Mouse (Mus musculus) thymus, postnatal 36 days (tissue): ENCODE measurements around the gene Cyp1a2.

ENCODE experiments used
- DNase-seq, 2 experiments: peaks; one replicate each; pipeline ENCODE4 v3.0.0; 2022; ENCODE audit warnings: mixed read lengths in 2 of 2

The Cyp1a2 gene

DNA sequence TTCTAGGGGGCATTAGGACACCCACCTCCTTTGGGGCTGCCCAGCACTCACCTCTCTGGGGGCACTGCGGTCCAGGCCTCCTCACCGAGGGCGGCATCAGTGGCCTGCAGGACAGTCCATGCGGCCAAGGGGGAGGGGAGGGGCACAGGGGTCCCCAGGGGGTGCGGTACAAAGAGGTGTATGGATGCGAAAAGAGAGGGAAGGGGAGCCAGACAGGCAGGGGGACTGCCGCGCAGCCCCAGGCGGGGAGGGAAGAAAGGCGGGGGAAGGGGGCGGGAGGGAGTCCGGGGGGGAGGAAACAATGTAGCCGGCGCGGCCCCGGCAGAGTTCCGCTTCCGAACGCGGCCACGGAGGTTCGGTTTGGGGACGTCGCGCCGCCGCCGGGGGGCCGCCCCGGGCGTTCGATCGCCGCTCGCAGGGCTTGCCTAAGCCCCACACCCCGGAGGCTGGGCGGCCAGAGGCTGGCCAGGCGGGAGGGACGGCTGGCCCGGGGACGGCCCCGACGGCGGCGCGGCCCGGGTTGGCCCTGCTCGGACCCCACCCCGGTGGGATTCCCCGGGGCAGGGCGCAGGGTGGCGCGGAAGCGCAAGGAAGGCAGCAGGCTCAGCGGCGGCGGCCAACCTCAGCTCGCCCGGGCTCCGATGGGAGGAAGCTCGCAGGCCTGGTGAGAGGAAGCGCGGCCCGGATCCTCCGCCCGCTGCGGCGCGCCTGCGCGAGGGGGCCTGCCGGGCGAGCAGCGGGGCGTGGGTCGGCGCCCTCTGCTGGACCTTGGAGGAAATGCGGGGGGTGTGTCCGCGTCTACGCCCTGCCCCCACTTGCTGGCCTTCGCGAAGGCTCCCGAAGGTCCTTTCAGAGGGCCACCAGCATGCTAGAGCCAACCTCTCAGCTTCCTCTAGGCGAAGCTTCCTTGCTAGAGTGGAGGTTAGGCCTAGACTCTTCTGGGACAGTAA is 38.3 kb downstream of the Cyp1a2 start:
- DNase-seq: peak; percentile 93

DNA sequence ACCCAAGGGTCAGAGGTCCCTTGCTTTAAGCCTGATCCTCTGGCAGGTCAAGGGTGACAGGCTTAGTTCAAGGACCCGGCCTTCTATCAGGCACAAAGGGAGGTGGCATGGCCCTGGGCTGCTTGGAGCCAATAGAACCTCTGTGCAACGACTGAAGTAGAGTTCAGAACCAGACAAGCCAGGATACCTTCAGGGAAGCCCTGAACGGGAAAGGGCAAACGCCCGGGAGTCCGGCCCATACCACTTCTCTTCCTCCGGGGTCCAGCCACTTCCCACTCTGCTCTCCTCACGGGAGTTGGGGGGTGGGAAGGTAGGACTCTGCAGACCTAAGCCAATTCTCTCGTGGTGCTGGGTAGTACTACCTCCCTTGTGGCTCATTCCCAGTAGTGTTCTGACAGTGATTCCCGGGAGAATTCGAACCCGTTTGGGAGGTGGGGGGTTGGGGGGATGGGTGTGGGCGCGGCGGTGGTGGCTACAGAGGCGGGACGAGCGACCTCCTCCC is 39.0 kb downstream of the Cyp1a2 start:
- DNase-seq: peak in 1 of 2 experiments; percentile 35

DNA sequence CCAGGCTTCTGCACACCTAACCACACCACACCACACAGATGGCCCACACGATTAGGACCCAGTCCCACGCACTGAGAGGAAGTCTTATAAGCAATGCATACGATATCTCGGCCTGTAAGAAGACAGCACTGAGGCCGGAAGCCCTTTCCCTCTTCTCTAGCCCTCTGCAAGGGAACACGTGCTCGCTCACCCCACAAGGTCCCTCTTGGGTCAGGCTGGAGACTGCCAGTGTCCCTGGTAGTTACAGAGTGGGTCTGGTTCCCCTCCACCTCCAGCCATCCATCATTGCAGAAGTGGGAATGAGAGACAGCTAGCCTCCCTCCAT is 39.7 kb downstream of the Cyp1a2 start:
- peak; percentile 55 to 70 for DNase-seq

DNA sequence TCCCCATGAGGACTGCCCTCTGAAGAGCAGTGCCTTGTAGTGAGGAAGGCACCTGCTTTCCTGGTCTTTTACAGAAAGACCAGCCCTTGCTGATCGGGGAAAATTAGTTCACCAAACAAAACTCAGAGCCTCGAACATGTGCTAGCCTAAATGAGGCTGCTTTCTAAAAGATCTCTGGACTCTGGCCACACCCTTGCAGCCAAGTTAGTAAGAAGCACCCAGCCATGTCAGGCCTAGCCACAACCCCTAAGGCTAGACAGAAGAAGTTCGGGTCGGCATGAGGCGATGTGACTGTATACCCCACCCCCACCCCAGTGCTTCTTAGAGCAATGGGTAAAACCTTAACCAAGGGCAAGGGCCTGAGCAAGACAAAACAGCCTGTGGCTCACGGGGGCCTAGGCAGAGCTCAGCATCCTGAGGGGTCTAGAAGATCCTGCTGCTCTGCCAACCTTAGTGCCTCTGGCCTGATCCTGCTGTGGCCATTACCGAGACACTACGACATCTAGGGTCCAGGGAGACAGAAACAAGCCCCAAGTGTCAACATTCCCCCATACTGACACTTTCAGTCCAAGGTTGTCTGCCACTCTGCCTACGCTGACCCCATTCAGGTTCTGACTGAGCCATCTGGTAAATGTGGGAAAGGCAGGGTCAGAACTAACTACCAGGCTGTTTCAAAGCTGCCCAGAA is 40.2 kb downstream of the Cyp1a2 start:
- DNase-seq: peak in 1 of 2 experiments; percentile 29

DNA sequence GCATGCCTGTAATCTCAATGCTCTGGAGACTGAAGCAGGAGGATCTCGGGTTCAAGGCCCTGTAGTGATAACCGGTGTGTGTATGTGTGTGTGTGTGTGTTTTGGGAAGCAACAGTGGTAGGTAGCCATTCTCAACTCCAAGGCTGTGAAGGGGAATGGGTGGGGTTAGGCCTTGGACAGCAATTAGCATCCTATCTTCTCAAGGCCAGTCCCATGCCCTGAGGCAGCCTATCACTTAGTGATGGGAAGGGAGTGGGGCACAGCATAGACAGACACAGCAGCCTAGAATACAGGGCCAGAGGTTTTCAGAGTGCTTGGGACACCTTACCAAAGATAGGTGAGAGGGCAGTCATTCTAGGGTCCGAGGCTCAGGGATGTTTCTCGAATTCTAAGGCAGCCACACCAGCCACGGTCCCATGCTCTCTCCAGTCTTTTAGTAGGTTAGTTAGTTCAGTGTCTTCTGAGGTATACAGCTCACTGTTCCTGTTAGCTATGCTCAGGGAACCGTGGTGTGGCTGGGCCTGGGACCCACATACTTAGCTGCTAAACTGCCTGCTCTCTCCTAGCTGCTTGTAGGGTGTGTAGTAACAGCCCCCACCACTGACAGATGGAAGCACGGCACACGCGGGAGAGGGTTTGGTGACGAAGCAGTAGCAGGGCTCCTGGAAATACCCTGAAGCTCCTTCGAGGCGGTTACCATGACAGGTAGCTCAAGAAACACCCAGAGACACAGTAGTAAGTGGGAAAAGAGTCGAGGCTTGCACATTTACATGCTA is 41.5 kb downstream of the Cyp1a2 start:
- peak in 1 of 2 experiments; percentile 36 for DNase-seq

DNA sequence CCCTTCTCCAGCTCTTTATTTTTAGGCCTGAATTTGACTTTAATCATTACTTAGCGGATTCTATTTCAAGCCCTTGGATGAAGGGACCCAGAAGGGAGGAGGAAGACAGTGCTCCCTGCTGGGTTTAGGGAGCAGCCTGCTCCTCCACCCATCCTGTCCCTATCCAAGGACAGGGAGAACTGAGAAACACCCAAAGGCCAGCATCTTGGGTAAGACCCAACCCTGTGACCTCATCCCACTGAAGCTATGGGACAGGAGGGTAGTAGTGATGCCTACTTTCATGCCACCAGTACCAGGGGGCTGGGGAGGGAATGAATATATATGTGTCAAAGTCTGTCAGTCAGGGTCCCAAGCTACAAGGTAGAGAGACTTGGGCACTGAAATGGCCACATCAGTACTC is 42.5 kb downstream of the Cyp1a2 start:
- peak in 1 of 2 experiments; percentile 14 for DNase-seq

DNA sequence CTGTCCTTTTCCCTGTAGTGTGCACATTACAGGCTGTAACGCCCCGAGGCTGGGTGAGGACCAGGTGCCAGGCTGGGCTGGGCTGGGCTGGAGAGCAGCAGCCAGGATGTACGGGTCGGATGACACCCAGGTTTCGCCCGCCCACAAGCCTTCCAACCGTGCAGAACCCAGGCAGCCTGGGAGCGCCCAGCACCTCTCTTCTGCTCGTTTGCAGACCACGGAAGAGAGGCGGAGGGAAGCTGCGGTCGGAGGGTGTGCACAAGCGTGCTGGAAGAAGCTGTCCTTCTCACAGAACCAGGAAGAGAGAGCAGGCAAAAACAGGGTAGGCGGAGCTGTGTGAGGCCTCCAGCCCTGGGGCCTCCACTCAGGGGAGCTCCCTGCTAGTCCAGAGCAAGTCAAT is 43.1 kb downstream of the Cyp1a2 start:
- DNase-seq: peak; percentile 91 to 95

DNA sequence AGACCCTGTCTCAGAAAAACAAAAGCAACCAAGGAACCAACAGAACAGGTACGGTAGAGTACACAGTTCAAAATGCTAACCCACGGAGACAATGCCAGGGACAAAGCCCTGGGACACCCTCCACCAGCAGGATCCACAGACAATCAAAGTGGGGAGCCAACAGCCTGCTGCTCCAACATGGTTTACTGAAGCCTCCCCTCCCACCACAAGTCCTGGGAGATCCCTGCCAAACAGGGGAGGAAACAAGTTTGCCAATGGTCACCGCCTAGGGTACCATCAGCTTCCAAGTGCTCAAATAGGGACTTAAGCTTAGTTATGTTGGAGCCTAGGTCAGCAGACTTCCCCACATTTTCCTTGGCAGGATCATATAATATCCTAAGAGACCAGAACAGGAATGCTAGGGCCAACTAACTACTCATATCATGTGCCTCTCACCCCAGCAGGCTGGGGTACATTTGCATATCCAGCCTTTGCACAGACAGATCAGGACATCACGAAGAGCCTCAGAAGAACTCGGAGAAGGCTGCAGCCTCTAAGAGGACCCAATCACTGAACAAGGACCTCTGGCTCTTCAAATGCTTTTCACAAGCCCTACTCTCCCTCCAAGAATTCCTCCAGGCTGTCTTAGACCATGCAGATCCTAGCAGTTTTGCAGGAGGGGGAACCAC is 43.7 kb downstream of the Cyp1a2 start:
- DNase-seq: peak in 1 of 2 experiments; percentile 16

DNA sequence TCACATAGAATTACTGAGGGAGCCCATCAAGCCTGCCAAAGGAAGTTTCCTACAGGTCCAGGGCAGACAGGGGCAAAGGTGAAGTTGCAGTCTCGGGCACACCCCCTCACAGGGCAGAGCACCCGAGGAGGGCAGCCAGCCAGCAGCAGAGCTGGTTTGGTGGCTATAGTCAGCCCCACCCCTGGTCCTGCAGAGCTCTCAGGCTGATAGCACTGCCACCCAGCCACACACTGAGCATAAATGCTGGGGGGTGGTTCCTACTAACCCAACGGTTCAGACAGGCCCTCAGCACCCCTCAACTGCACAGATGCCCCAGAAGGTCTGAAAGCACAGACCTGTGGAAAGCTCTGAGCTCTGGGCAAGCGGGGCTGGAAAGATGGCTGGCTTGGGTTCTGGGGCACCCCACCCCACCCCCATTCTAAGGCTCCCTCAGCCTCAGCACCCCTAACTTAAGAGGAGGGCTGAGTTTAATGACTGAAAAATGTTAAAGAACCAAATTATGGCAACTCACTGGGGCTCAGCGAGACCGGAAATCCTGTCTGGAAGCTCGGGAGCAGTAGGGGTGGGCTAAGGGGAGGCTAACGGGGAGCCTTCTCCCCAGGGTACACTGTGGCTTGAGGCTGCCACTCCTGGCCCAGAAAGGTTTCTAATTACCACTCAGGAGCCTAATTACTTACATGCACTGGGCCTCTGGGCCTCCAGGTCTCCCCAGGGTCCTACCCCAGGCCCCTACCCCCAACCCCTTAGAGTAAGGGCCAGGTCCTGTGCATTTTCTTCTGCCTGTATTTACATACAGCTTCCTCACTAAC is 44.6 kb downstream of the Cyp1a2 start:
- peak in 1 of 2 experiments; percentile 57 for DNase-seq

DNA sequence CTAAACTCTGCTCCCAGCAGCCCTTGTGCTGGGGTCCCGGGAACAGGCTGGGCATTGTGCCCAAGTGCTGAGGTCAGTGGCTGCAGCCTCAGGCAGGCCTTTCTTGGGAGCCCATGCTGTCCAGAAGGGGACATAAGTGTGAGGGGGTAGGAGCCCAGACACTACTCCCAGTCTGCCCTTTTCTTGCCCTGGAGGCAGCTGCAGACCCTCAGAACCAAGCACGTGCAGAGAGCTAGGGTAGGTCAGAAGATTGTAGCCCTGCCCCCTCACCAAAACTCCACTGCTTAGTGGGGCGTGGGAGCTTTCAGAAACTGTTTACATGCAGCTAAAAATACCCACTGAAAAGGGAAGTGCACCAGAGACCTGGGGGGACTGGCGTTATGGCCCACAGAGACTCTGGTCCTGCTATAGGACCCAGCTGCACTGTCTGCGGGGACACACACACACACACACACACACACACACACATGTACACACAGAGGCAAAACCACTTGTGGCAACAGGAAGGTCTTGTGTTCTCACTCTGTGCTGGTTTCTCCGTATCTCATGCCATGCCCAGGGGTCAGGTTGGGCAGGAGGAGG is 45.7 kb downstream of the Cyp1a2 start:
- peak in 1 of 2 experiments; percentile 50 for DNase-seq

DNA sequence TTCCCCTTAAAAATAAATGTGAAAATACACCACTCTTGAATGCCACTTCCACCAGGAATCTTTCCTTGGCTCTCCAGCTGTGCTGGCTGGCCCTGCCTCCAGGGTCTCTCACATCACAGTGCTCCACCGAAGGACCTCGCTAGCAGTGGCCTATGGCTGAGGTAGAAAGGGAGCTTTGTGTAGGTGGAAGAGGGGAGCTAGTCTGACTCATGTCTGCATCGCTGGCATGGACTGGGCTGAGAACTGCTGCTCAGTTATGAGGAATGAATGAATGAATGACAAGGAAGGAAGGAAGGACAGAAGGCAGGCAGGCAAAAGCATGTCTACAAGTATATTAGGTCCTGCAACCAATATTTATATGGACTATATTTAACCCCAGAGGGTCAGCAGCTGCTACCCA is 46.2 kb downstream of the Cyp1a2 start:
- peak in 1 of 2 experiments; percentile 9 for DNase-seq

DNA sequence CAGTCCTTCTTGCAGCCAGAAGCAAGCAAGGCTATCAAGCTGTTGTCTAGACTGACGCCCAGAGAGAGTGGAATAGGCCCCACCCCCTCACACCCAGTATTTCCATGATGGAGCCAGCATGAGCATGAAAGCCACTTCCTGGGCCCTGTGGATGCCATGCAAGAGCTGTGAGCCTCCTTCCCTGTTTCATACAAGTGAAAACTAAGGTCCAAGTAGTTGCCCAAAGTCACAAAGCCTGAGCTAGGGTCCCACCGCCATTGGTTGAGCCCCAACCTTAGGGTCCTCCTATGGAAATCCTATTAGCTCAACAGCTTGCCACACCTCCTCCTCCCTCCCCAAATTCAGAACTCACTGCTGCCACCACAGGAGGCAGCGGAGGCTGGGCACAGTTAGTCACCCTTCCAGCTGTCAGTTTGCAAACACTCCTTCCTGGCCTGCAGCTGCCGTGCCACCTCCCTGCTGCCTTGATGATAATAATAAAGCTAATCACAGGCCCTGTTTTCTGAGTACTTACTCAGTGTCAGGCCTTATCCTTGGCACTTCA is 50.0 kb downstream of the Cyp1a2 start:
- DNase-seq: peak; percentile 56 to 67

DNA sequence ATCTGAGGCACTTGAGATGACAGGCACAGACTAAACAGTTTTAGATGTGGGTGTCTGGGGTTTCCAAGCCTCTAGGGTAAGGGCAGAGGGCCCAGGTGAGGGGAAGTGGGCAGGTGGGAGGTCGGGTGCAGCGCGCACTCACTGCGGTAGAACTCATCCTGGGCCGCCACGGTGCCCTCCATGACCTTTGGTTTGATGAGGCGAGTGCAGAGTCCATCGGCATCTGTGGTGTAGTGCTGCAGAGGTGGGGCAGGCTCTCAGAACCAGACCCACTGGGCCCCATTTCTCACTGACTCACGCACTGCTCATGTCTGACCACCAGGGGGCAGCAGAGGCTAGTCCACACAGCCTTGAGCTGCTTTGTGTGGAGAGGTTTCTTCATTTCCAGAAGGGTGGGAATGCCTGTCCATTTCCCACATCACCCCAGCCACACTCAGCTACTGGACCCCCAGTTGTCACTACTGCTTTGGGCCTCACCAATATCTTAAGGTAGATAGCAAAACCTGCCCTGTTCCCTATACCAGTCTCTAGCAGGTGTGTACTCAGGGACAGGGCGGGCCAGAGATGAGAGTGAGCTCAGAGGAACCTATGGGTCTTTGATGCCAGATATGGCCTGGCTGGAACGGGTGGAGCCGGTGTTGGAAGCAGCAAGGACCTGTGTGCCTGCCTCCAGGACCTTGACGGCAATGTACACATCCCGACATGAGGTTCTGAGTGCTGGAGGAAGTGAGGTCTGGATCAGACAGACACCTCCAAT is 54.2 kb downstream of the Cyp1a2 start:
- DNase-seq: peak; percentile 74 to 78

DNA sequence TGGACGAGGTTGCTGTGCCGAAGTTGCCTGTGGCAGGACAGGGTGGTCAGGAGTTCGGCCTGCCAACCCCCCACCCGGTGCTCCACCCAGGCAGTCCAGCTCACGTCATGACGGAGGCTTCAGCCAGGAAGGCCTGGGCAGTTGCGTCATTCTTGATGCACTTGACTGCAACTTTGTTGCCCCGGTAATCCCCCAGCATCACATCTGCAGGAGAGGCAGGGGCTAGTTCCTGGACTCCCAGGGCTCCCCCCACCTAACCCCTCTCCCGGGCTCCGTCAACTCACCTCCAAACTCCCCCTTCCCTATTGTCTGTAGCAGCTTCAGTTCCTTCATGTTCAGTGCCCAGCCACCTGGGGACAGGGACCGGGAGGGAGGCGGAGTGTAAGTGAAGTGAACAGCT is 54.8 kb downstream of the Cyp1a2 start:
- DNase-seq: no peak

DNA sequence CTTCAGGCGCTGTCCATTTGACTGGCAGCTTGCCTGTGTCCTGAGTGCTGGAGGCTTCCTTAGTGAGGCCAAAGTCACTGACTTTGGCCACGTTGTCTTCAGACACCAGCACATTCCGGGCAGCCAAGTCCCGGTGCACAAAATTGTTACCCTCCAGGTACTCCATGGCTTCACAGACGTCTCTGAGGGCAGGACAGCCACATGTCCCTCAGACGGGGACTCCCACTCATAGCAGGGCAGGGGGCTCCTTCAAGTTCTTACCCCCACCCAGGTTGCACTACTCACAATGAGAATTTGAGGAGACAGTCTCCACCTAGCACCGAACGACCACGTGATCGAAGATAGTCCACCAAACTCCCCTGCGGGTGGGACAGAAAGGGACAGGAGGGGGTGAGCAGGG is 55.6 kb downstream of the Cyp1a2 start:
- DNase-seq: peak; percentile 2 to 11

DNA sequence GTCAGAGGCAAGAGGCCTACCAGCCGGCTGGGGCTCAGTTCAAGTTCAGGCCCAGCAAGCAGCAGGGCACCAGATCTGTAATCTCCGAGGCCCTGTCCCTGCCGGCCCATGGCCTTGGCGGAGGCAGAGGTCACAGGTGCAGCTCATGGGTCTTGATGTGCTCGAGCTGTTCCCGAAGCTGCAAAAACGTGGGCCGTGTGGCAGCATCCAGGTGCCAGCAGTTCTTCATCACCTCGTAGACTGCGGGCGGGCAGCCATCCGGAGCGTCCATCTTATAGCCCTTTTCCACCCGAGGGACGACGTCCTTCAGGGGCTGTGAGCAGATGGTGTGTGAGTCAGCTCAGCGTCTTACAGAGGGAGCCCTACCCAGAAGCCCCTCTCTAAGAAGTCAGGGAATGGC is 56.3 kb downstream of the Cyp1a2 start:
- peak in 1 of 2 experiments; percentile 23 for DNase-seq
